Mouse (Mus musculus) kidney, adult 2 months (tissue): ENCODE results near the gene Robo2.

Experiments
- CTCF ChIP-seq: fragments of 200-500 bp; conservative IDR thresholded peaks from 2 replicates; pipeline ENCODE4 v1.5.1; 2011; ENCODE audit warnings: low read depth, mild to moderate bottlenecking, control low read depth, low read length, moderate library complexity, mixed read lengths; ENCODE audit not compliant: insufficient read depth, insufficient read length
- POLR2A ChIP-seq: fragments of 200-500 bp; IDR thresholded peaks from one replicate; pipeline ENCODE4 v1.6.1; 2011; ENCODE audit warnings: low read depth, low read length, control low read depth

- no peak for TF ChIP-seq POLR2A
- TF ChIP-seq CTCF, result no peak
Measured at GRCm38 (mm10) chr16:74409548-74409947, 2.1 kb downstream of the Robo2 start.
